Mouse (Mus musculus) gastrocnemius, postnatal 14 days (tissue): ENCODE data around the gene Marc1. TPM values are rescaled to one million over a fixed set of nuclear protein-coding genes. Genes with fewer than 3 reads are reported as not detected.

ENCODE experiments used
- DNase-seq: peaks from one replicate; pipeline ENCODE4 v3.0.0; 2021; ENCODE audit warnings: mixed read lengths
- intact Hi-C: fragments of 180-260 bp; cut with DNase I; formaldehyde crosslinking; loops from one replicate; pipeline ENCODE4 v1.15.1; 2025; ENCODE audit warnings: low total_unique reads
- microRNA-seq, 2 experiments: library from miRNA; unstranded; fragments of <30 nt; microRNA quantifications; one replicate each; pipeline ENCODE4 v1.2.0; 2021
- total RNA-seq, 2 experiments: library from RNA; stranded (reverse); gene quantifications; 2 replicates each; pipeline ENCODE4 v1.2.3; 2021

The Marc1 gene
- total RNA-seq, 2 experiments from 2014 or later = 0.13 TPM; not detected in 1

DNA sequence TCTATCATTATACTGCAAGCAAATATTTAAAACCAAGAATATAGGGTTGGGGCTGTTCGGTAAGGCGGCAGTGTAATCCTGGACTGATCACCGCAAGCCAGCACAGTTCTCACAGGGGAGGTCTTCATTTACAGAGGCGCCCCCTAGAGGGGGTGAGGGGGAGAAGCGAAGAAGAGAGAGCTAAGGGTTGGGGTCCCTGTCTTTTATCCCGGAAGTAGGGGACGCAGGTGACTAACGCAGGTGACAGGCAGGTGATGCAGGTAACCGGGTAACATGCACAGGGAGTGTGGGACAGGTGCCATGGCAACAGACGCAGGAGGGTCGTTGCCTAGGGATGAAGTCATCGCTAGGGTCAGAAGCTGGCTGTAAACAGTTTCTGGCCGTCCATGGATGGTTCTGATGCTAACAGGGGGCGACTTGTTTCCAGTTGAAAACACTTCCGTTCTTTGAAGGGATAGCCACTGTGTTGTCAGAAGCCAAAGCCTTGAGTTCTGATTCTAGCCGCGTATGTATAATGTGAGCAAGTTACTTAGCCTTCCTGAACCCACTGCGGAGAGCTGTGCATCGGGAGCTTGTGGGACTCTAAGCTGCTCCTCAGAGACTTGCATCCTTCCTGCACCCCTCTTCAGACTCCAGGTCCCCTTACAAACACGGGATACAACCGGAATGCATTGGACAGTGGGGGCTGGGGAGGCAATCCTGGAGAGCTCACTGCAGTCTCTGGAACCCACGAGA, 33.9 kb downstream of the Marc1 start:
- intact Hi-C loops = loop anchor here (10.0 kb wide), 1 partner anchor 512 kb away; no protein-coding TSS in a partner anchor

DNA sequence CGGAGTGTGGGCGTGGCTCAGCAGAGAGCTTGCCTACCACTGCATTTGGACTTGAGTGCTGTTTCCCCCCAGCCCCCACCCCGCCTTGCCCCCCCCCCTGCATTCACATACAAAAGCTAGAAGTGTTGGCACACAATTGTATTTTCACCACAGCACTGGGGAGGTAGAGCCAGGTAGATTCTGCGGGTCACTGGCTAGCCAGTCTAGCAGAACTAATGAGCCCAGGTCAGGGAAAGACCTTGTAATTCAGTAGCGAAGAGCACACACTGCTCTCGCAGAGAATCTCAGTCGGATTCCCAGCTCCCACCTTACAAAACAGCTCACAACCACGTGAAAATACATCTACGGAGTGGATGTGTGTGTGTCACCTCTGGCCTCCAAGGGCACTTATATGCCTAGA, 35.8 kb downstream of the Marc1 start:
- intact Hi-C loops = loop anchor here (10.0 kb wide), 1 partner anchor 510 kb away; no protein-coding TSS in a partner anchor
- no peak for DNase-seq

More for the DNA sequence above, 33.9 kb downstream of the Marc1 start:
- no peak for DNase-seq

- no peak for DNase-seq
- intact Hi-C loops = loop anchor here (10.0 kb wide), 1 partner anchor 507 kb away; no protein-coding TSS in a partner anchor
These were observed 39.2 kb downstream of the Marc1 start for GRCm38 (mm10) chr1:184771891-184772249.

- DNase-seq = peak; percentile 86
- intact Hi-C loops = loop anchor here (10.0 kb wide), 1 partner anchor 507 kb away; no protein-coding TSS in a partner anchor
These were observed 39.8 kb downstream of the Marc1 start for GRCm38 (mm10) chr1:184771202-184771890.

GRCm38 (mm10) chr1:184763866-184764265, 47.2 kb downstream of the Marc1 start:
- intact Hi-C loops = no loop called here

GRCm38 (mm10) chr1:184762941-184763340, 48.2 kb downstream of the Marc1 start:
- no peak for DNase-seq
- intact Hi-C loops = no loop called here

More at GRCm38 (mm10) chr1:184763866-184764265, 47.2 kb downstream of the Marc1 start:
- DNase-seq = no peak

DNA sequence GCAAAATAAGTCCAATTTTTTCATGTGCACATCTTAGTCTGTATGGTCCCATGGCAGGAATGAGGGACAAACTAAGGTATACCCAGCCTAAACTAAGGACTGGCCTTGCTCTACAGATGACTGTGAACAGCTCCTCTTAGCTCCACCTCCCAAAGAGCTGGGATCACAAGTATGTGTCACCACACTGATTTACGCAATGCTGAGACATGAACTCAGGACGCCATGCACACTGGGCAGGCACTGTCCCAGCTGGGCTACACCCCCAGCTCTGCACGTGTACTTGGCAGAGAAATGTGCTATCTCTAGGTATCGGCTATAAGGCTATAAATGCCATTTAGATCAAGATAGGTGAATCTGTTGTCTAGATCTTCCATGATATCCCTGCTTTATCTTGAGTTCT, 49.1 kb downstream of the Marc1 start:
- intact Hi-C loops = no loop called here
- no peak for DNase-seq

- intact Hi-C loops = no loop called here
- no peak for DNase-seq
These were observed 58.4 kb downstream of the Marc1 start for GRCm38 (mm10) chr1:184752671-184753070.

DNA sequence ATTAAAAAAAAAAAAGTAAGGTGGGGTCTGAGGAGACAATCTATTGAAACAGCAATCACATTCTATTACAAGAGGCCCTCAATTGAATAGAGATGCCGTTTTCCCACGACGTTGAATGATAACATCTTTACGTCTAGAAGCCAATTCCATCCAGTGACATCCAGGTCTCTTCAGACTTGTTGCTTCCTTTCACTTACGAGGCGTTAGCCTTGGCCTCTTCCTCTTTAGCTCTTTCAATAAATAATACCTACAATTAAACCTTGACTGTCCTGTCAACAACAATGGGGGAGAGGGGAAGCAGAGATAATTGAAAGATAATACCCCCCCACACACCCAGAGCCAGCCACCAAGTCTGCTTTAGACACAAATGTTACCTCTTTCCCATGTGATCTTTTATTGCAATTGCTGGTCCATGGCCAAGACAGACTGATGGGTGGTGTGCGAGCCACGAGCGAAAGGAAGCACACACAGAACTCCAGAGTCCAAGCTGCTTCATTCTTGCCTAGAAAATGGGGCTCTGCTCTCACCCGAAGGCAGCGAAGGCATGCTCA, 60.9 kb downstream of the Marc1 start:
- DNase-seq = no peak
- intact Hi-C loops = no loop called here

GRCm38 (mm10) chr1:184748692-184749152, 62.4 kb downstream of the Marc1 start:
- intact Hi-C loops = no loop called here
- peak; percentile 56 for DNase-seq

- intact Hi-C loops = loop anchor here (5.0 to 10.0 kb wide), 2 partner anchors 283 to 471 kb away; no protein-coding TSS in a partner anchor
- peak; percentile 70 for DNase-seq
These were observed 73.1 kb downstream of the Marc1 start for GRCm38 (mm10) chr1:184737876-184738479.

DNA sequence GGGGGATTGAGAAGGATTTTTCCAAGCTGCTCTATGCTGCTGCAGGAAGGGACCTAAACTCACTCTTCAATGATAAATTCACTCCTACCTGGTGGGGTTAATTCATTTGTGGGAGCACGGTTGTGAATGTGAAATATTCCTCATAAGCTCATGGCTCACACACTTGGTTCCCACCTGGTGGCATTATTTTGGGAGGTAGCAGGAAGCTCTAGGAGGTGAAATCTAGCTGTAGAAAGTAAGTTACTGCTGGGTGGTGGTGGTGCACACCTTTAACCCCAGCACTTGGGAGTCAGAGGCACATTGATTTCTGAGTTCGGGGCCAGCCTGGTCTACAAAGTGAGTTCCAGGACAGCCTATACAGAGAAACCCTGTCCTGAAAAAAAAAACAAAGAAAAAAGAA, 73.9 kb downstream of the Marc1 start:
- intact Hi-C loops = loop anchor here (5.0 to 10.0 kb wide), 2 partner anchors 282 to 470 kb away; no protein-coding TSS in a partner anchor
- DNase-seq = no peak

Small RNA genes within 50 kb of the gene (microRNA-seq; reads per million reads assigned to microRNA genes)
- 130 to 150 reads per million in 2 experiments for gene Mir1981

Other genes starting within 250 kb of the Marc1 start
- 10 to 100 TPM; 22.9 to 24.1 TPM for gene Hlx, start 78.7 kb downstream of the Marc1 start, total RNA-seq
- gene Marc2, start 35.1 kb upstream of the Marc1 start, total RNA-seq = 100 to 1,000 TPM; 136 to 145 TPM
- gene C130074G19Rik, start 71.9 kb upstream of the Marc1 start, total RNA-seq = 10 to 100 TPM; 25.9 to 31.8 TPM
- 1 to 10 TPM; 3.4 to 4.4 TPM for gene Mark1, start 188.3 kb upstream of the Marc1 start, total RNA-seq